Comparison of ENCODE assay signal across 8 mouse cellular contexts in the genomic region with DNA sequence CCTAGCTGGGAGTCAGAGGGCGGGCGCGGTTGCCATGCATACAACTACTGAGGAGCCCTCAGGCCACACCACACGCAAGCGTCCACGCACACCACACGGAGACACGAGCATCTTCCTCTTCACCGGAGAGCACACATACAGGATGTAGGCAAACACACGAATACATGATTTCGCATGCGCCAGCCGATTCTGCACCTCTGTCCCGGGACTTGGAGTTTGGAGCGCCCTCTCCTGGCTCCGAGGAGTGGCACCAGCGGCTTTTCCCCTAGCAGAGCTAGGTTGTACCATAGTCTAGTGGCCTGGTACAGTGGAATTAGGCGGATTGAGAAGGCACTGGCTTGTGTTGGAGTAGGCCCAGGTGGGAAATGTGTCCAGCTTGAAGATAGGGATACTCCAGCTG. TPM values are rescaled to one million over a fixed set of nuclear protein-coding genes. Genes with fewer than 3 reads are reported as not detected.
DNase-seq lines count a peak whose midpoint lies in the region; ATAC-seq and TF ChIP-seq lines count a peak whose summit lies in the region.

No protein-coding gene starts in this region.

- no peak for ATAC-seq in frontal cortex, adult (ENCODE audit: low TSS enrichment)
- ATAC-seq in intestine, embryonic 15.5 days, result peak; percentile 57
- ATAC-seq in monocyte, adult 5-6 weeks (replicated peaks; ENCODE audit: insufficient number of reproducible peaks, low FRiP score, low TSS enrichment, poor library complexity, severe bottlenecking), result 0 out of 2 replicates have a peak, but pooled peaks have one; percentile 34
- ATAC-seq in stomach, embryonic 14.5 days (ENCODE audit: insufficient number of reproducible peaks, insufficient read depth, low FRiP score, low read depth), result no peak

- no peaks in the 10 kb centered on the region for H3K79me2 ChIP-seq in liver, adult 2 months (ENCODE audit: control insufficient read depth, insufficient read depth, low read length)

- WGBS in intestine, embryonic 15.5 days, result 8% methylated on average over 18 of the region's 18 CpGs
- 37% methylated on average over 18 of the region's 18 CpGs for WGBS in liver, adult 2 months
- WGBS in stomach, embryonic 14.5 days, result 10% methylated on average over 18 of the region's 18 CpGs

- peak overlapping the region; percentile 14; the same call in 1 of the 2 replicates for H3K4me3 ChIP-seq in intestine, embryonic 15.5 days (replicated peaks)
- H3K4me3 ChIP-seq in liver, adult 2 months (ENCODE audit: insufficient read depth, low read depth, low read length), result no peak overlapping the region
- no peak overlapping the region for H3K4me3 ChIP-seq in stomach, embryonic 14.5 days (ENCODE audit: low read depth, low read length)

- peaks cover 3% of the 10 kb centered on the region; the same call in 1 of the 2 replicates for H3K27me3 ChIP-seq in intestine, embryonic 15.5 days (replicated peaks)
- no peaks in the 10 kb centered on the region for H3K27me3 ChIP-seq in liver, adult 2 months (ENCODE audit: control insufficient read depth, insufficient read depth, low read length)
- H3K27me3 ChIP-seq in stomach, embryonic 14.5 days (ENCODE audit: control insufficient read depth, insufficient read depth, low read length), result no peaks in the 10 kb centered on the region

- peak overlapping the region; percentile 58; the same call in 1 of the 2 replicates for H3K27ac ChIP-seq in intestine, embryonic 15.5 days
- no peak overlapping the region for H3K27ac ChIP-seq in liver, adult 2 months (replicated peaks; ENCODE audit: insufficient read depth, low read depth, low read length)
- peak overlapping the region; percentile 27; the same call in 1 of the 2 replicates for H3K27ac ChIP-seq in stomach, embryonic 14.5 days (ENCODE audit: low read length)

- H3K36me3 ChIP-seq in intestine, embryonic 15.5 days, result no peaks in the 10 kb centered on the region
- no peaks in the 10 kb centered on the region for H3K36me3 ChIP-seq in liver, adult 2 months (ENCODE audit: control insufficient read depth, insufficient read depth, low read length)
- no peaks in the 10 kb centered on the region for H3K36me3 ChIP-seq in stomach, embryonic 14.5 days (ENCODE audit: control insufficient read depth, insufficient read depth, low read length)

- H3K9me3 ChIP-seq in intestine, embryonic 15.5 days, result no peaks in the 10 kb centered on the region
- no peaks in the 10 kb centered on the region for H3K9me3 ChIP-seq in stomach, embryonic 14.5 days (ENCODE audit: control insufficient read depth, low read depth, low read length)

- peak; percentile 14 to 28 for DNase-seq in frontal cortex, postnatal 25 days (ENCODE audit: low spot score in 2 of 2)
- DNase-seq in cerebellum, postnatal 10 days, result peak; percentile 87 to 89
- peak; percentile 75 for DNase-seq in gastrocnemius, postnatal 10 days
- no peak for DNase-seq in liver, adult 2 months (ENCODE audit: extremely low read depth, low read depth, low spot score)

- H3K4me2 ChIP-seq in intestine, embryonic 15.5 days (replicated peaks), result peak overlapping the region; percentile 58
- peak overlapping the region; percentile 35 for H3K4me2 ChIP-seq in stomach, embryonic 14.5 days (replicated peaks; ENCODE audit: low read depth, low read length)

- TF ChIP-seq POLR2A in liver, adult 2 months (IDR thresholded peaks at IDR 0.05; ENCODE audit: extremely low read depth, insufficient read depth, low read length), result no peak

- TF ChIP-seq CTCF in liver, adult 2 months (IDR thresholded peaks at IDR 0.05; ENCODE audit: low read depth, low read length), result peak; percentile 83

- peaks cover 22% of the 10 kb centered on the region for H3K4me1 ChIP-seq in intestine, embryonic 15.5 days (replicated peaks)
- H3K4me1 ChIP-seq in liver, adult 2 months (ENCODE audit: control insufficient read depth, insufficient read depth, low read length), result peaks cover 13% of the 10 kb centered on the region
- no peaks in the 10 kb centered on the region for H3K4me1 ChIP-seq in stomach, embryonic 14.5 days (ENCODE audit: control insufficient read depth, insufficient read depth, low read length)

- no peak overlapping the region for H3K9ac ChIP-seq in intestine, embryonic 15.5 days
- no peak overlapping the region for H3K9ac ChIP-seq in liver, adult 2 months (ENCODE audit: low read depth, low read length)
- no peak overlapping the region for H3K9ac ChIP-seq in stomach, embryonic 14.5 days (replicated peaks; ENCODE audit: low read depth, low read length)

RNA-seq across cellular contexts. Expression of a gene that starts 11.0 kb away (rescaled TPM):
- total RNA-seq in gastrocnemius, postnatal 10 days (2021), result not detected
- polyA plus RNA-seq in intestine, embryonic 15.5 days (2015; fragmentation: Nextera tagmentation; extraction: Ambion mirVana), result not detected in 2 replicates
- total RNA-seq in liver, adult 2 months (2014; rRNA removed), result not detected in 2 replicates
- not detected in 2 replicates for polyA plus RNA-seq in liver, adult 2 months (2012; rRNA removed)
- not detected in 3 replicates for total RNA-seq in monocyte, adult 5-6 weeks (2017)
- 0.45 and 0.64 TPM in 2 replicates for polyA plus RNA-seq in stomach, embryonic 14.5 days (2014; fragmentation: Nextera tagmentation; extraction: Ambion mirVana)

RNA-seq across cellular contexts. Expression of a gene that starts 24.6 kb away (rescaled TPM):
- not detected for total RNA-seq in gastrocnemius, postnatal 10 days (2021)
- polyA plus RNA-seq in intestine, embryonic 15.5 days (2015; fragmentation: Nextera tagmentation; extraction: Ambion mirVana), result 1.3 and 2.5 TPM in 2 replicates
- total RNA-seq in liver, adult 2 months (2014; rRNA removed), result 0.65 and 1.9 TPM in 2 replicates
- 4.7 and 5.6 TPM in 2 replicates for polyA plus RNA-seq in liver, adult 2 months (2012; rRNA removed)
- not detected in 3 replicates for total RNA-seq in monocyte, adult 5-6 weeks (2017)
- 0.10 TPM in 2 replicates for polyA plus RNA-seq in stomach, embryonic 14.5 days (2014; fragmentation: Nextera tagmentation; extraction: Ambion mirVana)

RNA-seq across cellular contexts. Expression of a gene that starts 54.1 kb away (rescaled TPM):
- total RNA-seq in gastrocnemius, postnatal 10 days (2021), result 10 to 100 TPM; 26.2 to 28.4 TPM
- polyA plus RNA-seq in intestine, embryonic 15.5 days (2015; fragmentation: Nextera tagmentation; extraction: Ambion mirVana), result 33.5 and 34.6 TPM in 2 replicates
- total RNA-seq in liver, adult 2 months (2014; rRNA removed), result 5.5 and 7.2 TPM in 2 replicates
- polyA plus RNA-seq in liver, adult 2 months (2012; rRNA removed), result 7.7 and 12.7 TPM in 2 replicates
- total RNA-seq in monocyte, adult 5-6 weeks (2017), result 88.0 to 122 TPM (median 99.7 TPM) in 3 replicates
- 45.9 and 47.5 TPM in 2 replicates for polyA plus RNA-seq in stomach, embryonic 14.5 days (2014; fragmentation: Nextera tagmentation; extraction: Ambion mirVana)

Comparison
In these comparisons a context has a peak if more than half of its experiments do, and no peak if none do; other contexts are left out.
1. ATAC-seq: peak in intestine, embryonic 15.5 days (single experiment) and monocyte, adult 5-6 weeks (single experiment); none in frontal cortex, adult (single experiment) and stomach, embryonic 14.5 days (single experiment).